Mouse (Mus musculus): ENCODE measurements around the gene Atp5c1. TPM values are rescaled to one million over a fixed set of nuclear protein-coding genes. Genes with fewer than 3 reads are reported as not detected.

Atp5c1 gene
- polyA plus RNA-seq, 1 experiment: 1,002 TPM

DNA sequence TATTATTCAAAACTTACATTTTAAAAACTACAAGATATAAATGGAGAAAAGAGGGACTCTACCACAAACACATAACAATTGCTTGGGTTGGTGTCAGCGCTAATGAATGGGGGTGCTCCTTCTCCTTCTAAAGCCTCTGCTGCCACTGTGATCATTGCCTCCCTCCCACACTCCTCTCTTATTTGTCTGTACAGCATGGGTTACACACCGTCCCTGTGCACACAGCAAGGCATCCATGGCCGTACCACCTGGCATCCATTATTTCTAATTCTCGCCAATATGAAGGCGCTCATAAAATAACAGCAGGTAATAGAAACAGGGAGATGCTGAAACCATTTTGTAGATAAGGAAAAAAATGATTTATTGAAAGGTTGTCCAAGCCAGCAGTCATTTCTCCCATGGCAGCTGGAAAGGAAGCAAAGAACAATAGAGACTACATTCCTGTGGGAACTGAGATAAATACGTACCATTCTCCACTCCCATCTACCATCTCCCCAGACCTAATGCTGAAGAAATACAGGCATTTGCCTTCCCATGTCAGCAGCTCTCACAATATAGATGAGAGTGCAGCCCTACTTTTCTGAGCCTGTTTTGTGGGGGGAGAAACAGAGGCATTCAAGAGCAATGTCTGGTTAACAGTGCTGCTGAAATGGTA, 28.4 kb upstream of the Atp5c1 start:
- Histone ChIP-seq H3K4me3 (ENCODE audit: insufficient read depth, low read depth, low read length) (no peak overlapping the region), H3K27me3 (replicated peaks; ENCODE audit: control insufficient read depth, insufficient read depth, low read length) (no peaks in the 10 kb centered on the region), H3K36me3 (ENCODE audit: control insufficient read depth, insufficient read depth, low read length) (no peaks in the 10 kb centered on the region), H3K4me1 (ENCODE audit: control insufficient read depth, insufficient read depth, low read length) (no peaks in the 10 kb centered on the region), H3K27ac (ENCODE audit: insufficient read depth, low read depth, low read length) (no peak overlapping the region)
- TF ChIP-seq CTCF (conservative IDR thresholded peaks at IDR 0.05; ENCODE audit: insufficient read depth, insufficient read length, low read depth, low read length) (no peak), POLR2A (IDR thresholded peaks at IDR 0.05; ENCODE audit: low read depth, low read length) (no peak)
- 56% methylated on average over 6 of the region's 6 CpGs for WGBS
- no peak for DNase-seq

DNA sequence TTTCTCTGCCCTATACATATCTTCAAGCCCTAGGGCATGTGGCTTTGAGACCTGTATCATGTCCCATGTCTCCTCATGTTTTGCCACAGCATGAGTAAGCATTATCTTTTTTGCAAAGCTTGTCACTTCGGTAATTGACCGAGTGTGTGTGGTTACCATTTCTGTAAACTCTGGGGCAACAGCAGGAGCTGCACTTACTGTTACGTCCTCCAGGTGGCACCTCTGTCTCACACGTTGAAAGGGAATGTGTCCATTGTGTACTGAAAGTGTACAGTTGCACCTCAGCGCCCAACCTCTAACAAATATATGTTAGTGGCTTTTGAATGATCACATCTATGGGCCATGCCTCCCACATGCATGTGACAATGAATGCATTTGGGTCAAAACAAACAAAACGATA, 20.9 kb upstream of the Atp5c1 start:
- H3K4me3 ChIP-seq (ENCODE audit: insufficient read depth, low read depth, low read length): no peak overlapping the region
- H3K4me1 ChIP-seq (ENCODE audit: control insufficient read depth, insufficient read depth, low read length): no peaks in the 10 kb centered on the region
- WGBS: 31% methylated on average over 6 of the region's 6 CpGs
- TF ChIP-seq CTCF (conservative IDR thresholded peaks at IDR 0.05; ENCODE audit: insufficient read depth, insufficient read length, low read depth, low read length) (peak; percentile 89), POLR2A (IDR thresholded peaks at IDR 0.05; ENCODE audit: low read depth, low read length) (no peak)
- no peak overlapping the region for H3K27ac ChIP-seq (ENCODE audit: insufficient read depth, low read depth, low read length)
- H3K27me3 ChIP-seq (replicated peaks; ENCODE audit: control insufficient read depth, insufficient read depth, low read length): no peaks in the 10 kb centered on the region
- DNase-seq: peak; percentile 64
- no peaks in the 10 kb centered on the region for H3K36me3 ChIP-seq (ENCODE audit: control insufficient read depth, insufficient read depth, low read length)

GRCm38 (mm10) chr2:10100471-10100870, 20.2 kb upstream of the Atp5c1 start:
- no peak for TF ChIP-seq POLR2A (IDR thresholded peaks at IDR 0.05; ENCODE audit: low read depth, low read length)
- 80% methylated on average over 2 of the region's 2 CpGs for WGBS
- Histone ChIP-seq H3K27me3 (replicated peaks; ENCODE audit: control insufficient read depth, insufficient read depth, low read length) (no peaks in the 10 kb centered on the region), H3K4me3 (ENCODE audit: insufficient read depth, low read depth, low read length) (no peak overlapping the region), H3K27ac (ENCODE audit: insufficient read depth, low read depth, low read length) (no peak overlapping the region), H3K4me1 (ENCODE audit: control insufficient read depth, insufficient read depth, low read length) (no peaks in the 10 kb centered on the region), H3K36me3 (ENCODE audit: control insufficient read depth, insufficient read depth, low read length) (no peaks in the 10 kb centered on the region)
- no peak for DNase-seq

GRCm38 (mm10) chr2:10098598-10099215, 18.4 kb upstream of the Atp5c1 start:
- 0 out of 2 replicates have a peak, but pooled peaks cover 3% of the 10 kb centered on the region for H3K4me1 ChIP-seq (ENCODE audit: control insufficient read depth, insufficient read depth, low read length)
- no peak for TF ChIP-seq POLR2A (IDR thresholded peaks at IDR 0.05; ENCODE audit: low read depth, low read length)
- TF ChIP-seq CTCF (conservative IDR thresholded peaks at IDR 0.05; ENCODE audit: insufficient read depth, insufficient read length, low read depth, low read length): peak; percentile 33; the same call in 1 of the 2 replicates
- no peak overlapping the region for H3K27ac ChIP-seq (ENCODE audit: insufficient read depth, low read depth, low read length)
- DNase-seq: peak; percentile 54
- H3K27me3 ChIP-seq (replicated peaks; ENCODE audit: control insufficient read depth, insufficient read depth, low read length): no peaks in the 10 kb centered on the region
- no peaks in the 10 kb centered on the region for H3K36me3 ChIP-seq (ENCODE audit: control insufficient read depth, insufficient read depth, low read length)
- 35% methylated on average over 9 of the region's 9 CpGs for WGBS
- H3K4me3 ChIP-seq (ENCODE audit: insufficient read depth, low read depth, low read length): no peak overlapping the region

DNA sequence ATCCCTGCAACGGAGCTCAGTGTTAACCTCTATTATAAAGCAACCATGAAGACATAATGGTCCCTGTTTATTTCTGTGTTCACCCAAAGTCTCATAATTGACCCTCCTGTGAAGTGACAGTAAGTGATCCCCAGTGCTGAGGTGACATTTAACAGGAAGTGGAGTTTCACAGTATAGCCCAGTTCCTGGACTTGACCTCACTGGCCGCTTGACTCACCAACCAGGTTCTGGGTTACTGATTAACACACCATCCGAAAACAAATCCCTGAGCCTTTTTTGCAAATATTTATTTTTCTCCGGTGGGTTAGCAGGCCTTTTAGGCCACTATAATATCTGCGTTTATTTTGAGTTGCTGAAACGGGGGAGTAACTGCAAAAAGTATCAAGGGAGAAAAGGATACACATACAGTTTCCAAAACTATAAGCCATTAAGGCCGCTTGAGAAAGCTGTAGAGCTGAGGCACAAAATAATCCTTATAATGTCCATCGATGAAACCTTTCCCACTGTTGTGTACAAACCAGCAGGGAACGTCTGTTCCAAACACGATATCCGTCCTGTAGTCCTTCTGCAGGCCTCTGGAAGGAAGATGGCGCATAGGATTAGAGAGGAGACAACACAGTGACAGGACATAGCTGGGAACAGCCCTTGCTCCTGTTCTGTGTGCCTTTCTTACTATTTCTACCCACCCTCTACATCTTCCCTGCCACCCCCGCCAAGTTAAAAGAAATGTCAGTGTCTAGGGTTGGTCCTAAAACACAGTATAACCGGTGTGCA, 14.2 kb upstream of the Atp5c1 start:
- Histone ChIP-seq H3K36me3 (ENCODE audit: control insufficient read depth, insufficient read depth, low read length) (peaks cover 7% of the 10 kb centered on the region), H3K27me3 (replicated peaks; ENCODE audit: control insufficient read depth, insufficient read depth, low read length) (no peaks in the 10 kb centered on the region), H3K27ac (ENCODE audit: insufficient read depth, low read depth, low read length) (no peak overlapping the region), H3K4me3 (ENCODE audit: insufficient read depth, low read depth, low read length) (no peak overlapping the region), H3K4me1 (ENCODE audit: control insufficient read depth, insufficient read depth, low read length) (0 out of 2 replicates have a peak, but pooled peaks cover 3% of the 10 kb centered on the region)
- WGBS: 64% methylated on average over 14 of the region's 14 CpGs
- DNase-seq: peak; percentile 64
- TF ChIP-seq POLR2A (IDR thresholded peaks at IDR 0.05; ENCODE audit: low read depth, low read length): no peak
- no peak for TF ChIP-seq CTCF (conservative IDR thresholded peaks at IDR 0.05; ENCODE audit: insufficient read depth, insufficient read length, low read depth, low read length)

DNA sequence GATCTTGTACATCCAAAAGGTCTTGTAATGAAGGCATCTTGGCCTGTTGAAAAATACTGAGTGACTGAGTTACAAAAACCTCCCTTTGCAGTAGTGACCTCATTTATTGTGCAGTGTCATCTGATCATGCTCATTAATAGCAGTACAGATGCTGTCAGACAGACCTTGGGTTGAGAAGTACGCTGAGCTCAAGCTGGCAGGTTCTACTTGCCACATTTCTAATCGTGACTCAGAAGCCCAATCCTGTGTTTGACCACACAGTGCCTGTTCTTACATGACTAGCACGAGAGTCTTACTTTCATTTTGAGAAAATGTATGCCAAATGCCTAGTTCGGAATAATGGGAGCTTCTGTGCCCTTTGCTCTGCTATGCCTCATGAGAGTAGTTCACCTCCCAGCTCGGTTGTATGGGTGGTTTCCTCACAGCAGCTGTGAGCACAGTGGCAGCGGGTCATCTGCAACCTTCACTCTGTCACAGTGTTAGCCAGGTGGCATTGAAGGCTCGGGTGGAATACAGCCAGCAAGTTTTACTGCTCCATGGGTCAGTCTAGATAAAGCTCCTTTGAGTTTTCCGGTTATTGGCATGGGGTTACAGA, 7.0 kb upstream of the Atp5c1 start:
- no peak for DNase-seq

GRCm38 (mm10) chr2:10082737-10083136, 2.4 kb upstream of the Atp5c1 start:
- no peak for DNase-seq
- WGBS: 44% methylated on average over 1 of the region's 1 CpGs
- Histone ChIP-seq H3K27me3 (replicated peaks; ENCODE audit: control insufficient read depth, insufficient read depth, low read length) (no peaks in the 10 kb centered on the region), H3K36me3 (ENCODE audit: control insufficient read depth, insufficient read depth, low read length) (no peaks in the 10 kb centered on the region), H3K27ac (ENCODE audit: insufficient read depth, low read depth, low read length) (no peak overlapping the region), H3K4me3 (ENCODE audit: insufficient read depth, low read depth, low read length) (no peak overlapping the region), H3K4me1 (ENCODE audit: control insufficient read depth, insufficient read depth, low read length) (peaks cover 17% of the 10 kb centered on the region)
- TF ChIP-seq CTCF (conservative IDR thresholded peaks at IDR 0.05; ENCODE audit: insufficient read depth, insufficient read length, low read depth, low read length): no peak
- no peak for TF ChIP-seq POLR2A (IDR thresholded peaks at IDR 0.05; ENCODE audit: low read depth, low read length)

More for the DNA sequence above, 7.0 kb upstream of the Atp5c1 start:
- no peaks in the 10 kb centered on the region for H3K27me3 ChIP-seq (replicated peaks; ENCODE audit: control insufficient read depth, insufficient read depth, low read length)
- 70% methylated on average over 8 of the region's 8 CpGs for WGBS
- H3K4me1 ChIP-seq (ENCODE audit: control insufficient read depth, insufficient read depth, low read length): no peaks in the 10 kb centered on the region
- H3K36me3 ChIP-seq (ENCODE audit: control insufficient read depth, insufficient read depth, low read length): peaks cover 7% of the 10 kb centered on the region
- no peak overlapping the region for H3K4me3 ChIP-seq (ENCODE audit: insufficient read depth, low read depth, low read length)
- no peak overlapping the region for H3K27ac ChIP-seq (ENCODE audit: insufficient read depth, low read depth, low read length)
- TF ChIP-seq CTCF (conservative IDR thresholded peaks at IDR 0.05; ENCODE audit: insufficient read depth, insufficient read length, low read depth, low read length): no peak
- TF ChIP-seq POLR2A (IDR thresholded peaks at IDR 0.05; ENCODE audit: low read depth, low read length): no peak

All from kidney, adult 2 months (tissue).